Mouse (Mus musculus): ENCODE results near the gene Rgma. TPM values are rescaled to one million over a fixed set of nuclear protein-coding genes. Genes with fewer than 3 reads are reported as not detected.
A peak's percentile ranks its signal among the peaks of the same experiment; 100 is the strongest.

The Rgma gene
- polyA plus RNA-seq, 1 experiment from 2014 or later = 12.1 TPM

DNA sequence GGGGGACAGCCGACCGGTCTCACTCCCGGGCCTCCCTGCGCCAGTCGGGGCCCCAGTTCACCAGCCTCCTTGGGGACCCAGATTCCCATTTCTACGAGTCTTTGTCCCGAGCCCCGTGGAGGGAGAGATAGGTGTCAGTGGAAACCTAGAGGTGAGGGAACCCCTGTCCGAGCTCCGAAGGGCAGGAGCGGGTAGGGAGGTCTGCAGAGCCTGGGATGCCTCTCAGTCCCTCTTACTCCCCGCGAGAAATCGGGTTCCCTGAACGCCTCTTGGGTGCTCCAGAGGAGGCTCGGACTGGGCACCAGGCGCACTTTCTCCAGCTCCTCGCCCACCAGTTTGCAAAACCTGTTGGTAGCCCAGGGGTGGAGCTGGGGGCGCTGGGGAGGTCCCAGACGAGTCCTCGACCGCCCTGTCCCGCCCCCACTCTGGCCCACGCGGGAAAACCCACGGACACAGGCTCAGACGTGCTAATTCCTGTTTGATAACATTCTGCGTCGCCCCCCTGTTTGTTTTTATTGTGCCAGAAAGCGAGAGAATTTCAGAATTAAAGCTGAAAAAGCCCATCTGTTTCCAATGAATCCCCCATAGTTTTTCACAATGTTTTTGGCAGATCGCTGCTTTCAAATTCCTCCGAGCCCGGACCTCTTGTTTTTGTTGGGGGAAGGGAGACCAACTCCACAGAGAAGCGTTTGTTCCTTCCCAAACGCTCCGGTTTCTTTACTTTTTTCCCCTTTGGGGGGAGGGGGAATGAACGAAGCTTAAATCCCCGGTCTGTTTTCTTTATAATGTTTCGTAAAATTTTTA lies 16.4 kb downstream of the Rgma start:
- Histone ChIP-seq H3K36me3 (no peaks in the 10 kb centered on the region), H3K4me1 (peaks cover 21% of the 10 kb centered on the region), H3K27ac (peak overlapping the region; percentile 89), H3K9me3 (no peaks in the 10 kb centered on the region), H3K4me2 (peak overlapping the region; percentile 73), H3K4me3 (replicated peaks) (peak overlapping the region; percentile 66), H3K27me3 (replicated peaks) (no peaks in the 10 kb centered on the region), H3K9ac (peak overlapping the region; percentile 66)
- no peak for ATAC-seq (ENCODE audit: insufficient read depth, low FRiP score, low read depth)
- WGBS = under 1% methylated on average over 39 of the region's 39 CpGs

DNA sequence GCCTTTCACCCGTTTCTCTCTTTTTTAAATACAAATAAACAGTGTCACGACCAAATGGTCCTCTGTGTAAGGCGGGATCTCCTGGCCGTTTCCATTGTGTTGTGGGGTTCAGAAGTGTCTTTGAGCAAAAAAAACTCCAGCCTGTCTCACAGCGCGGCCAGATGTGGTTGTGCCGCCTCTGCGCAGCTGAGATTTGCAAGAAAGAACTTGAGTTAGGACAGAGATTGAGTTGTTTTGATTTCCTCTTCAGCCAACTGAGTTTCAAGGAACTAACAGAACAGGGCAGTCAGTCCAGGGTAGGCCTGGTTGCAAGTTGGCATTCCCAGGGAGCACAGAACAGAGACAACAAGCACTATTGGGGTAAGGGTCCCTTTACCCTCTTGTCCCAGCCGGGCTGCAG lies 17.1 kb downstream of the Rgma start:
- ATAC-seq (ENCODE audit: insufficient read depth, low FRiP score, low read depth) = no peak
- Histone ChIP-seq H3K4me1 (peaks cover 23% of the 10 kb centered on the region), H3K27me3 (replicated peaks) (no peaks in the 10 kb centered on the region), H3K36me3 (no peaks in the 10 kb centered on the region), H3K27ac (peak overlapping the region; percentile 89), H3K4me2 (peak overlapping the region; percentile 73), H3K9me3 (no peaks in the 10 kb centered on the region), H3K4me3 (replicated peaks) (peak overlapping the region; percentile 66), H3K9ac (peak overlapping the region; percentile 66; the same call in 1 of the 2 replicates)
- WGBS = 3% methylated on average over 9 of the region's 9 CpGs

DNA sequence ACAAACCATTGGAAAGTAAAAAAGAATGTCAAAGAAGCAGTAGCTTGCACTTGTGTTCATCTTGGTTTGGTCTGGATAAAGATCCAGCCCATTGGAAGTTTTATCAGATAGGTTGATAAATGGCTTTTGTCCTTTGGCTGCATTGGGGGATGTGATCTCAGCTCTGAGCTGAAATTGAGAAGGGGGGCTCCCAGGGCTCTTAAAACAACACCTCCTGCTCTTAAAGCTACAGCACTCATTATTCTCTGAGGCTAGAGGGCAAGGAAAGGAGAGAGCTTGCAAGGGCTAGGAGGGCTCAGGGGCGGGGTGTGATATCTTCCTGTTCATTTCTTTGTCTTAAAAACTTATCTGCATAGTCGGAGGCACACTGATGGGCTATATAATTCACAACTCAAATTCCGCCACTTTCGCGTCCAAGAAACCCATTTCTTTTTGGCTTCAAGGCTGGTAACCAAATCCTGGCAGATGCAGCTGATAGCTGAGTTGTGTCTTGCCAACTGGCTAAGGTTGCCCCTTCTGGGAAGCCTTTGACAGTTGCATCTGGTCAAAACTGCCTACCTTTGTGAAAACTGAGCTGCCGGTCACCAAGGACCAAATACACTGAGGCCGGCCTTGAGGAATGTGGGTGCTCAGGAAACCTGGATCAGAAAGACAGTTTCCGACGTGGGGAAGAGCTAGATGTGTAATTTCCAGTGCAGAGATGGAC lies 18.2 kb downstream of the Rgma start:
- peaks cover 34% of the 10 kb centered on the region for H3K4me1 ChIP-seq
- no peak for ATAC-seq (ENCODE audit: insufficient read depth, low FRiP score, low read depth)
- no peaks in the 10 kb centered on the region for H3K27me3 ChIP-seq (replicated peaks)
- peak overlapping the region; percentile 66 for H3K4me3 ChIP-seq (replicated peaks)
- 30% methylated on average over 9 of the region's 9 CpGs for WGBS
- H3K9ac ChIP-seq = no peak overlapping the region
- no peaks in the 10 kb centered on the region for H3K9me3 ChIP-seq
- no peaks in the 10 kb centered on the region for H3K36me3 ChIP-seq
- peak overlapping the region; percentile 73 for H3K4me2 ChIP-seq
- H3K27ac ChIP-seq = no peak overlapping the region

GRCm38 (mm10) chr7:73394013-73394409 lies 18.7 kb downstream of the Rgma start:
- Histone ChIP-seq H3K4me3 (replicated peaks) (peak overlapping the region; percentile 66; the same call in 1 of the 2 replicates), H3K9ac (no peak overlapping the region), H3K4me2 (peak overlapping the region; percentile 73), H3K9me3 (no peaks in the 10 kb centered on the region), H3K36me3 (no peaks in the 10 kb centered on the region), H3K27me3 (replicated peaks) (no peaks in the 10 kb centered on the region), H3K27ac (no peak overlapping the region), H3K4me1 (peaks cover 40% of the 10 kb centered on the region)
- no peak for ATAC-seq (ENCODE audit: insufficient read depth, low FRiP score, low read depth)
- WGBS = 38% methylated on average over 4 of the region's 4 CpGs

DNA sequence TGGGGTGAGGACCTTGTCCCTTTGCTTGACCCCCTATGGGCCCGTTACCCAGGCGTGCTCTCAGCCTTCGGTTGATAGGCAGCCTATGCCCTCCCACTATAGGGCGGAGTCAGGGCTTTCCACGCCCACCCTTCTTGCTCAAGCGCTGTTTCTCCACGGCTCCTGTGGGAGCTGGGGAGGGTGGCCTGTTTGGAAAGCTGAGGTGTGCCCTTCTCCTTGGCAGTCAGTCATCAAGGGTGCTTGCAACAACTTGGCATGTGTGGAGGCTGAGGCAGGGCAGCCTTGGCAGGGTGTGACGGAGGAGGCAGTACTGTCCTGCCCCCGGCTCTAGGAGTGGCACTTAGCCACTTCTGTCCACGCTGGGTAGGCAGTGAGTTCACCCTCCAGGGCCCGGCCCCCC lies 23.0 kb downstream of the Rgma start:
- Histone ChIP-seq H3K36me3 (no peaks in the 10 kb centered on the region), H3K9ac (no peak overlapping the region), H3K27ac (no peak overlapping the region), H3K9me3 (no peaks in the 10 kb centered on the region), H3K4me1 (peaks cover 51% of the 10 kb centered on the region), H3K4me2 (peak overlapping the region; percentile 60), H3K4me3 (replicated peaks) (peak overlapping the region; percentile 20; the same call in 1 of the 2 replicates), H3K27me3 (replicated peaks) (no peaks in the 10 kb centered on the region)
- peak; percentile 43; the same call in 1 of the 2 replicates for ATAC-seq (ENCODE audit: insufficient read depth, low FRiP score, low read depth)
- 11% methylated on average over 11 of the region's 11 CpGs for WGBS

GRCm38 (mm10) chr7:73398806-73399442 lies 23.6 kb downstream of the Rgma start:
- 21% methylated on average over 19 of the region's 19 CpGs for WGBS
- H3K36me3 ChIP-seq = no peaks in the 10 kb centered on the region
- H3K4me2 ChIP-seq = peak overlapping the region; percentile 60
- H3K4me1 ChIP-seq = peaks cover 48% of the 10 kb centered on the region
- peak overlapping the region; percentile 20 for H3K4me3 ChIP-seq (replicated peaks)
- H3K9me3 ChIP-seq = no peaks in the 10 kb centered on the region
- no peak overlapping the region for H3K9ac ChIP-seq
- no peak overlapping the region; the same call in 1 of the 2 replicates for H3K27ac ChIP-seq
- H3K27me3 ChIP-seq (replicated peaks) = no peaks in the 10 kb centered on the region
- peak; percentile 8; the same call in 1 of the 2 replicates for ATAC-seq (ENCODE audit: insufficient read depth, low FRiP score, low read depth)

- no peak overlapping the region; the same call in 1 of the 2 replicates for H3K27ac ChIP-seq
- H3K36me3 ChIP-seq = no peaks in the 10 kb centered on the region
- no peaks in the 10 kb centered on the region for H3K27me3 ChIP-seq (replicated peaks)
- H3K4me1 ChIP-seq = peaks cover 47% of the 10 kb centered on the region
- H3K4me3 ChIP-seq (replicated peaks) = peak overlapping the region; percentile 20
- WGBS = 6% methylated on average over 19 of the region's 19 CpGs
- H3K9ac ChIP-seq = no peak overlapping the region
- H3K9me3 ChIP-seq = no peaks in the 10 kb centered on the region
- H3K4me2 ChIP-seq = peak overlapping the region; percentile 60
- ATAC-seq (ENCODE audit: insufficient read depth, low FRiP score, low read depth) = peak; percentile 51; the same call in 1 of the 2 replicates
Measured at GRCm38 (mm10) chr7:73399501-73400044, 24.3 kb downstream of the Rgma start.

- 33% methylated on average over 20 of the region's 20 CpGs for WGBS
- Histone ChIP-seq H3K4me2 (peak overlapping the region; percentile 60), H3K9me3 (no peaks in the 10 kb centered on the region), H3K27ac (no peak overlapping the region), H3K4me1 (peaks cover 47% of the 10 kb centered on the region), H3K9ac (no peak overlapping the region), H3K4me3 (replicated peaks) (peak overlapping the region; percentile 20), H3K36me3 (peaks cover 4% of the 10 kb centered on the region; the same call in 1 of the 2 replicates), H3K27me3 (replicated peaks) (no peaks in the 10 kb centered on the region)
- ATAC-seq (ENCODE audit: insufficient read depth, low FRiP score, low read depth) = peak; percentile 25; the same call in 1 of the 2 replicates
Measured at GRCm38 (mm10) chr7:73400051-73400916, 25.0 kb downstream of the Rgma start.

- Histone ChIP-seq H3K4me2 (no peak overlapping the region), H3K9me3 (no peaks in the 10 kb centered on the region), H3K27ac (no peak overlapping the region), H3K4me1 (peaks cover 47% of the 10 kb centered on the region), H3K27me3 (replicated peaks) (no peaks in the 10 kb centered on the region), H3K9ac (no peak overlapping the region), H3K36me3 (peaks cover 12% of the 10 kb centered on the region; the same call in 1 of the 2 replicates), H3K4me3 (replicated peaks) (no peak overlapping the region)
- ATAC-seq (ENCODE audit: insufficient read depth, low FRiP score, low read depth) = no peak
- WGBS = 63% methylated on average over 2 of the region's 2 CpGs
Measured at GRCm38 (mm10) chr7:73402106-73402505, 26.8 kb downstream of the Rgma start.

DNA sequence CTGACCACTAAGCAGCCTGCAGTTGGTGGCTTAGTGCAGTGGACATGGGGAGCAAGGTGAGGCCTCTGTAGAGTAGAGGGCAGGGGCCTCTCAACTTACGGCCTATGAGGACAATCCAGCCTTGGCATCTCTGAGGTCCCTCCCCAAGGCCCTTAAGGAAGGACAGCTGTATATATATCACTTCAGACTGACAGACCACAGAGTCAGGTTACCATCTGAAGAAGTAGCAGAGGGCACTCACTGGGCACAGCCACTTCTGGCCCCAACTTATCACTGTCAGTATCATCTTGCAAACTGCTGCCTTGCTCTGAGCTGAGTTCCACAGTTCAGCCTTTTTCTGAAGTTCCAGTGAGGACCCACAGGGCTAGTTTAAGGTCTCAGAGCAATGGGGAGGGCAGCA lies 27.4 kb downstream of the Rgma start:
- Histone ChIP-seq H3K4me2 (no peak overlapping the region), H3K27ac (no peak overlapping the region), H3K9me3 (no peaks in the 10 kb centered on the region), H3K9ac (no peak overlapping the region), H3K27me3 (replicated peaks) (no peaks in the 10 kb centered on the region), H3K4me3 (replicated peaks) (no peak overlapping the region), H3K4me1 (peaks cover 41% of the 10 kb centered on the region), H3K36me3 (peaks cover 12% of the 10 kb centered on the region; the same call in 1 of the 2 replicates)
- ATAC-seq (ENCODE audit: insufficient read depth, low FRiP score, low read depth) = no peak
- 78% methylated on average over 1 of the region's 1 CpGs for WGBS

- peaks cover 12% of the 10 kb centered on the region; the same call in 1 of the 2 replicates for H3K36me3 ChIP-seq
- no peak overlapping the region for H3K4me2 ChIP-seq
- no peaks in the 10 kb centered on the region for H3K9me3 ChIP-seq
- no peak overlapping the region for H3K27ac ChIP-seq
- H3K27me3 ChIP-seq (replicated peaks) = no peaks in the 10 kb centered on the region
- peaks cover 33% of the 10 kb centered on the region for H3K4me1 ChIP-seq
- WGBS = 55% methylated on average over 3 of the region's 3 CpGs
- no peak overlapping the region for H3K9ac ChIP-seq
- no peak for ATAC-seq (ENCODE audit: insufficient read depth, low FRiP score, low read depth)
- no peak overlapping the region for H3K4me3 ChIP-seq (replicated peaks)
Measured at GRCm38 (mm10) chr7:73403538-73403937, 28.2 kb downstream of the Rgma start.
